Mouse (Mus musculus) lung, postnatal 0 days (tissue): ENCODE measurements around the gene Plrg1. TPM values are rescaled to one million over a fixed set of nuclear protein-coding genes. Genes with fewer than 3 reads are reported as not detected.

Experiments
- ATAC-seq: fragments of 200-750 bp; cut with Nextera tagmentation; 2 replicates; pipeline ENCODE4 v1.8.0; 2017; ENCODE audit warnings: moderate library complexity
- DNase-seq: peaks from one replicate; pipeline ENCODE4 v3.0.0-alpha.2; 2016; ENCODE audit warnings: low spot score
- H3K27ac ChIP-seq: fragments of 300-500 bp; sonication (generic); 2 replicates; pipeline ENCODE4 v1.5.1; 2014; ENCODE audit warnings: antibody characterized with exemption, mild to moderate bottlenecking, low read length, mixed read lengths
- H3K27me3 ChIP-seq: fragments of 300-500 bp; sonication (generic); replicated peaks from 2 replicates; pipeline ENCODE4 v1.6.1; 2014; ENCODE audit warnings: low read length, mixed read lengths; ENCODE audit not compliant: insufficient read depth
- H3K36me3 ChIP-seq: fragments of 300-500 bp; sonication (generic); 2 replicates; pipeline ENCODE4 v1.6.1; 2014; ENCODE audit warnings: low read length, mixed read lengths; ENCODE audit not compliant: insufficient read depth
- H3K4me1 ChIP-seq: fragments of 300-500 bp; sonication (generic); 2 replicates; pipeline ENCODE4 v1.6.1; 2014; ENCODE audit warnings: antibody characterized with exemption, low read depth, low read length, mixed read lengths; ENCODE audit not compliant: insufficient read depth
- H3K4me2 ChIP-seq: fragments of 300-500 bp; sonication (generic); replicated peaks from 2 replicates; pipeline ENCODE4 v1.6.1; 2014; ENCODE audit warnings: low read depth, mild to moderate bottlenecking, low read length, moderate library complexity, mixed read lengths
- H3K4me3 ChIP-seq: fragments of 300-500 bp; sonication (generic); 2 replicates; pipeline ENCODE4 v1.5.1; 2014; ENCODE audit warnings: low read depth, low read length
- H3K9ac ChIP-seq: fragments of 300-500 bp; sonication (generic); replicated peaks from 2 replicates; pipeline ENCODE4 v1.6.1; 2014; ENCODE audit warnings: low read depth, mild to moderate bottlenecking
- H3K9me3 ChIP-seq: fragments of 300-500 bp; sonication (generic); 2 replicates; pipeline ENCODE4 v1.6.1; 2016; ENCODE audit warnings: low read length, mixed read lengths
- CTCF ChIP-seq: IDR thresholded peaks from 2 replicates; pipeline ENCODE4 v1.5.1; 2016; ENCODE audit warnings: antibody characterized with exemption, mild to moderate bottlenecking
- EP300 ChIP-seq: IDR thresholded peaks from 2 replicates; pipeline ENCODE4 v1.6.1; 2016; ENCODE audit warnings: antibody characterized with exemption, mild to moderate bottlenecking, control low read depth
- WGBS: fragments of 180-500 bp; shearing (Covaris S2); extraction: QIAGEN DNeasy Blood & Tissue Kit; methylation state at CpG from one replicate; pipeline ENCODE4 v1.1.7; 2014; 5-methylcytosine and 5-hydroxymethylcytosine counted together
- polyA plus RNA-seq: library from polyadenylated mRNA; unstranded; fragments of >200 nt; fragmentation: Nextera tagmentation; extraction: Ambion mirVana; gene quantifications from 2 replicates; pipeline ENCODE4 v1.2.1, GENCODE M21; 2015

Plrg1 gene
- polyA plus RNA-seq, 1 experiment from 2014 or later, result 57.8 TPM

- ATAC-seq (peak; percentile 94), DNase-seq (peak; percentile 92)
- Histone ChIP-seq H3K9ac (no peak overlapping the region), H3K4me3 (peak overlapping the region; percentile 39), H3K27me3 (no peaks in the 10 kb centered on the region), H3K36me3 (no peaks in the 10 kb centered on the region), H3K4me1 (no peaks in the 10 kb centered on the region), H3K9me3 (no peaks in the 10 kb centered on the region), H3K27ac (no peak overlapping the region; the same call in 1 of the 2 replicates), H3K4me2 (peak overlapping the region; percentile 58)
- TF ChIP-seq CTCF, result peak; percentile 99
- TF ChIP-seq EP300, result peak; percentile 89
- WGBS, result 2% methylated on average over 11 of the region's 11 CpGs
These were observed 25.3 kb downstream of the Plrg1 start for GRCm38 (mm10) chr3:83080567-83081055.

- Histone ChIP-seq H3K4me2 (no peak overlapping the region), H3K4me1 (no peaks in the 10 kb centered on the region), H3K4me3 (no peak overlapping the region), H3K27me3 (no peaks in the 10 kb centered on the region), H3K27ac (no peak overlapping the region), H3K9me3 (no peaks in the 10 kb centered on the region), H3K36me3 (no peaks in the 10 kb centered on the region), H3K9ac (no peak overlapping the region)
- TF ChIP-seq CTCF, result no peak
- TF ChIP-seq EP300, result no peak
- 78% methylated on average over 6 of the region's 6 CpGs for WGBS
- no peak for ATAC-seq
- DNase-seq, result no peak
These were observed 42.3 kb downstream of the Plrg1 start for GRCm38 (mm10) chr3:83097586-83097985.

GRCm38 (mm10) chr3:83098546-83099034 lies 43.3 kb downstream of the Plrg1 start:
- DNase-seq, result peak; percentile 26
- ATAC-seq, result peak; percentile 43; the same call in 1 of the 2 replicates
- no peaks in the 10 kb centered on the region for H3K9me3 ChIP-seq

GRCm38 (mm10) chr3:83099139-83099538 lies 43.8 kb downstream of the Plrg1 start:
- Histone ChIP-seq H3K27ac (no peak overlapping the region), H3K4me1 (no peaks in the 10 kb centered on the region), H3K4me3 (no peak overlapping the region), H3K9me3 (no peaks in the 10 kb centered on the region), H3K9ac (no peak overlapping the region), H3K27me3 (no peaks in the 10 kb centered on the region), H3K4me2 (peak overlapping the region; percentile 38), H3K36me3 (no peaks in the 10 kb centered on the region)
- ATAC-seq (no peak), DNase-seq (no peak)
- 93% methylated on average over 1 of the region's 1 CpGs for WGBS
- no peak for TF ChIP-seq CTCF
- TF ChIP-seq EP300, result no peak

More at GRCm38 (mm10) chr3:83098546-83099034, 43.3 kb downstream of the Plrg1 start:
- TF ChIP-seq CTCF, result no peak
- TF ChIP-seq EP300, result no peak
- H3K4me1 ChIP-seq, result no peaks in the 10 kb centered on the region
- H3K4me3 ChIP-seq, result peak overlapping the region; percentile 20; the same call in 1 of the 2 replicates
- H3K4me2 ChIP-seq, result peak overlapping the region; percentile 38
- no peak overlapping the region for H3K27ac ChIP-seq
- H3K36me3 ChIP-seq, result no peaks in the 10 kb centered on the region
- H3K27me3 ChIP-seq, result no peaks in the 10 kb centered on the region
- H3K9ac ChIP-seq, result no peak overlapping the region
- WGBS, result 16% methylated on average over 14 of the region's 14 CpGs

- Histone ChIP-seq H3K36me3 (no peaks in the 10 kb centered on the region), H3K27ac (no peak overlapping the region), H3K4me3 (no peak overlapping the region), H3K4me1 (no peaks in the 10 kb centered on the region), H3K4me2 (no peak overlapping the region), H3K9ac (no peak overlapping the region), H3K9me3 (no peaks in the 10 kb centered on the region), H3K27me3 (no peaks in the 10 kb centered on the region)
- no peak for ATAC-seq
- no peak for DNase-seq
- 69% methylated on average over 6 of the region's 6 CpGs for WGBS
- TF ChIP-seq CTCF (no peak), EP300 (no peak)
These were observed 44.3 kb downstream of the Plrg1 start for GRCm38 (mm10) chr3:83099651-83100050.

DNA sequence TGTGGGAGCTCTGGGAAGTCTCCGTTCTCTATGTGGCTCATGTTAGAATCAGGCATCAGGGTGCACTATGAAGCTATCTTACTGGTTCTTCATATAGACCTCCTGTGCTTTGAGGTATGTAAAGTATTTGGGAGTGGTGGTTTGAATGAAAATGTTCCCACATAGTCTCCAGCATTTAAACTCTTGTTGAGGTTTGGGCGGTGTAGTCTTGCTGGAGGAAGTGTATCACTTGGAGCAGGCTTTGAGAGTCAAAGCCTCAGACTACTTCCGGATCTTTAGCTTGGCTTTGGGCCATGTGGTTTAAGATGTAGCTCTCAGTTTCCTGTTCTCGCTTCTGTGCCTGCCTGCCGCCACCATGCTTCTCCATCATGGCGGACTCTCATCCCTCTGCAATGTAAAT lies 47.0 kb downstream of the Plrg1 start:
- no peaks in the 10 kb centered on the region for H3K36me3 ChIP-seq
- 73% methylated on average over 6 of the region's 6 CpGs for WGBS
- TF ChIP-seq EP300 (no peak), CTCF (no peak)

DNA sequence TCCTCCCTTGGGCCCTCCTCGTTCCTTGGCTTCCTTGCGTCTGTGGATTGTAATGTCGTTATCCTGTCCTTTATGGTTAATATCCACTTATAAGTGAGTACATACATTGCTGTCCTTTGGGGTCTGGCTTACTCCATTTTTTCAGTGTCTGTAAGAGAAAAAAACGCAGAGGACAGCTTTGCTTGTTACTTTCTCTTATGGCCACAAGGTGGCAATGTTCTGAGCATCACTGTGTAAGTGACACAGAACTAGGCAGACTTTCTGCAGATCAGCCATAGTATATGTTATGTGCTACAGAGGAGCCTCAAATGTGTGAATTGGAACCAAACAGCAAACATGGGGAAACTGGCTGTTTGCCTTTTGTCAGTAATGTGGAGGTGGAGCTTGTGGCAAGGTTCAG lies 54.8 kb downstream of the Plrg1 start:
- Histone ChIP-seq H3K36me3 (no peaks in the 10 kb centered on the region), H3K27ac (no peak overlapping the region), H3K4me2 (no peak overlapping the region), H3K9ac (no peak overlapping the region), H3K9me3 (no peaks in the 10 kb centered on the region), H3K4me1 (no peaks in the 10 kb centered on the region), H3K4me3 (no peak overlapping the region), H3K27me3 (no peaks in the 10 kb centered on the region)
- peak; percentile 23; the same call in 1 of the 2 replicates for ATAC-seq
- TF ChIP-seq CTCF (peak; percentile 88), EP300 (no peak)
- DNase-seq, result peak; percentile 87
- WGBS, result 33% methylated on average over 4 of the region's 4 CpGs

More for the DNA sequence above, 47.0 kb downstream of the Plrg1 start:
- peak; percentile 13 for DNase-seq
- no peak for ATAC-seq
- Histone ChIP-seq H3K9ac (no peak overlapping the region), H3K9me3 (no peaks in the 10 kb centered on the region), H3K4me3 (no peak overlapping the region), H3K4me1 (no peaks in the 10 kb centered on the region), H3K27me3 (no peaks in the 10 kb centered on the region), H3K4me2 (no peak overlapping the region), H3K27ac (no peak overlapping the region)
